Mouse (Mus musculus) kidney, embryonic 14.5 days (tissue): ENCODE measurements around the gene Tgfb1i1. TPM values are rescaled to one million over a fixed set of nuclear protein-coding genes. Genes with fewer than 3 reads are reported as not detected.
A peak's percentile ranks its signal among the peaks of the same experiment; 100 is the strongest.

ENCODE experiments used
- ATAC-seq: fragments of 200-750 bp; cut with Nextera tagmentation; 2 replicates; pipeline ENCODE4 v1.8.0; 2017; ENCODE audit warnings: moderate number of reproducible peaks, mild to moderate bottlenecking, moderate TSS enrichment, moderate library complexity; ENCODE audit not compliant: low FRiP score, low TSS enrichment
- H3K27ac ChIP-seq: fragments of 300-500 bp; sonication (generic); 2 replicates; pipeline ENCODE4 v1.5.1; 2014; ENCODE audit warnings: low read depth, mild to moderate bottlenecking, low read length, moderate library complexity, mixed read lengths
- H3K27me3 ChIP-seq: fragments of 300-500 bp; sonication (generic); 2 replicates; pipeline ENCODE4 v1.6.1; 2014; ENCODE audit warnings: mild to moderate bottlenecking, low read length; ENCODE audit not compliant: control insufficient read depth, insufficient read depth
- H3K36me3 ChIP-seq: fragments of 300-500 bp; sonication (generic); 2 replicates; pipeline ENCODE4 v1.6.1; 2014; ENCODE audit warnings: low read length, mixed read lengths; ENCODE audit not compliant: control insufficient read depth, insufficient read depth
- H3K4me1 ChIP-seq: fragments of 300-500 bp; sonication (generic); 2 replicates; pipeline ENCODE4 v1.6.1; 2014; ENCODE audit warnings: low read length, mixed read lengths; ENCODE audit not compliant: control insufficient read depth, insufficient read depth
- H3K4me2 ChIP-seq: fragments of 300-500 bp; sonication (generic); replicated peaks from 2 replicates; pipeline ENCODE4 v1.6.1; 2014; ENCODE audit warnings: low read depth, mild to moderate bottlenecking, low read length
- H3K4me3 ChIP-seq: fragments of 300-500 bp; sonication (generic); 2 replicates; pipeline ENCODE4 v1.5.1; 2014; ENCODE audit warnings: mild to moderate bottlenecking, low read length
- H3K9ac ChIP-seq: fragments of 300-500 bp; sonication (generic); 2 replicates; pipeline ENCODE4 v1.6.1; 2014; ENCODE audit warnings: low read depth, mild to moderate bottlenecking, low read length, moderate library complexity
- H3K9me3 ChIP-seq: fragments of 300-500 bp; sonication (generic); 2 replicates; pipeline ENCODE4 v1.6.1; 2016; ENCODE audit warnings: low read length; ENCODE audit not compliant: control insufficient read depth
- WGBS: fragments of 180-500 bp; shearing (Covaris S2); extraction: QIAGEN DNeasy Blood & Tissue Kit; methylation state at CpG from one replicate; pipeline ENCODE4 v1.1.7; 2014; 5-methylcytosine and 5-hydroxymethylcytosine counted together
- polyA plus RNA-seq: library from polyadenylated mRNA; unstranded; fragments of >200 nt; fragmentation: Nextera tagmentation; extraction: Ambion mirVana; gene quantifications from 2 replicates; pipeline ENCODE4 v1.2.1, GENCODE M21; 2014

Tgfb1i1 gene
- polyA plus RNA-seq, 1 experiment from 2014 or later: 61.7 TPM

- Histone ChIP-seq H3K4me1 (no peaks in the 10 kb centered on the region), H3K36me3 (peaks cover 39% of the 10 kb centered on the region), H3K9me3 (no peaks in the 10 kb centered on the region), H3K4me2 (no peak overlapping the region), H3K9ac (no peak overlapping the region), H3K27me3 (no peaks in the 10 kb centered on the region), H3K4me3 (no peak overlapping the region), H3K27ac (peak overlapping the region; percentile 3; the same call in 1 of the 2 replicates)
- 29% methylated on average over 9 of the region's 9 CpGs for WGBS
- no peak for ATAC-seq
Measured at GRCm38 (mm10) chr7:128288923-128289544, 42.4 kb downstream of the Tgfb1i1 start.

DNA sequence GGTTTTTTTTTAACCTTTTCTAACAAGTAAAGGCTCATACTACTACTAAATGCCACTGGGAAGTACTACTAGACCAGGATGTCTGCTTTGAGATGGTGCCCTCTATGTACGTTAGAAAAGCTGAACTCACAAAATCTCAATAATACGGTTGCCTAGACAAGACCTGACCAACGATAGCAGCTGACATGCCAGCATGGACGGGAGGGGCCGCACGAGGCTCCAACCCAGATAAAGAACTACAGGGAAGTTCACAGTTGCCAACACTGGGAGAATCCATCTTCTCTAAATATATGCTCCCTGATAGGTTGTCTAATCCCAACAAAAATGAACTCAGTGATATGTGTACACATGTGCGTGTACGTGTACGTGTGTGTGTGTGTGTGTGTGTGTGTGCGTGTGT lies 48.2 kb downstream of the Tgfb1i1 start:
- Histone ChIP-seq H3K4me2 (no peak overlapping the region), H3K36me3 (peaks cover 14% of the 10 kb centered on the region), H3K9ac (no peak overlapping the region), H3K27me3 (no peaks in the 10 kb centered on the region), H3K4me3 (no peak overlapping the region), H3K4me1 (peaks cover 10% of the 10 kb centered on the region), H3K9me3 (no peaks in the 10 kb centered on the region), H3K27ac (no peak overlapping the region)
- 93% methylated on average over 10 of the region's 10 CpGs for WGBS
- no peak for ATAC-seq

DNA sequence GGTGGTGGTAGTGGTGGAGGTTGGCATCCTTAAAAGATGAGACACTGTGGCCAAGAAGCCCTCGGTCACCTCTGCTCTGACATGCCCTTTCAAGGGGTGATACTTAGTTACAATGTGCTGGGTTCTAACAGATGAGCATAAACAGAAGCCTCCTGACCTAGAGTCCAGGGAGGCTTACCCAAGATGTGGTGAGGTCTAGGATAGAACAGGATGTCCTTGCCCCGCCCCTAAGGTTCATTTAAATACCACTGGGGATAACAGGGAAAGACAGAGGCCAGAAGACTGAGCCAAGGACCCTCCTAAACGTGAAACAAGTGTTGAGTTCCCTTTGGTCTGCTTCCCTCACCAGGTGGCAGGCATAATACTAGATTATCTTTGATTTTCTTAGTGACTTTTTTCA lies 49.9 kb downstream of the Tgfb1i1 start:
- Histone ChIP-seq H3K36me3 (peaks cover 8% of the 10 kb centered on the region), H3K4me2 (no peak overlapping the region; the same call in 1 of the 2 replicates), H3K9me3 (no peaks in the 10 kb centered on the region), H3K27ac (no peak overlapping the region), H3K4me3 (no peak overlapping the region), H3K9ac (peak overlapping the region; percentile 93; the same call in 1 of the 2 replicates), H3K4me1 (peaks cover 10% of the 10 kb centered on the region), H3K27me3 (no peaks in the 10 kb centered on the region)
- ATAC-seq: no peak
- WGBS: 74% methylated on average over 3 of the region's 3 CpGs

DNA sequence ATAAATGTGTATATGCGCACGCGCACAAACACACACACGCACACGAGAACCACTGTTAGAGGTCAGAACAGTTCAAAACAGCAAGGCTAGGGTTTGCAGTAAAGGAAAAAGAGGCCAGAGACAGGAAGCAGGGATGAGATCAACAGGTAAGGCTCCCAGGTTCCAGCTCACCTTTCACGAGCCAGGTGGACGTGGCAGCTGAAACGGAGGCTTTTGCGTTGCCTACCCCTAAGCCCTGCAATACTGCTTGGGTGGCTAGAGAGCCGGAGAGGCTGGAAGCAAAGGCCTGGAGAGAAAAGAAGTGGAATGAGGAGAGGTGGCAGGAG lies 50.6 kb downstream of the Tgfb1i1 start:
- WGBS: 31% methylated on average over 10 of the region's 10 CpGs
- H3K27me3 ChIP-seq: no peaks in the 10 kb centered on the region
- peak overlapping the region; percentile 91 for H3K4me3 ChIP-seq
- H3K4me1 ChIP-seq: peaks cover 10% of the 10 kb centered on the region
- H3K9me3 ChIP-seq: no peaks in the 10 kb centered on the region
- peak overlapping the region; percentile 83 for H3K27ac ChIP-seq
- H3K4me2 ChIP-seq: peak overlapping the region; percentile 88
- H3K36me3 ChIP-seq: peaks cover 6% of the 10 kb centered on the region
- peak overlapping the region; percentile 93 for H3K9ac ChIP-seq
- no peak; the same call in 1 of the 2 replicates for ATAC-seq

DNA sequence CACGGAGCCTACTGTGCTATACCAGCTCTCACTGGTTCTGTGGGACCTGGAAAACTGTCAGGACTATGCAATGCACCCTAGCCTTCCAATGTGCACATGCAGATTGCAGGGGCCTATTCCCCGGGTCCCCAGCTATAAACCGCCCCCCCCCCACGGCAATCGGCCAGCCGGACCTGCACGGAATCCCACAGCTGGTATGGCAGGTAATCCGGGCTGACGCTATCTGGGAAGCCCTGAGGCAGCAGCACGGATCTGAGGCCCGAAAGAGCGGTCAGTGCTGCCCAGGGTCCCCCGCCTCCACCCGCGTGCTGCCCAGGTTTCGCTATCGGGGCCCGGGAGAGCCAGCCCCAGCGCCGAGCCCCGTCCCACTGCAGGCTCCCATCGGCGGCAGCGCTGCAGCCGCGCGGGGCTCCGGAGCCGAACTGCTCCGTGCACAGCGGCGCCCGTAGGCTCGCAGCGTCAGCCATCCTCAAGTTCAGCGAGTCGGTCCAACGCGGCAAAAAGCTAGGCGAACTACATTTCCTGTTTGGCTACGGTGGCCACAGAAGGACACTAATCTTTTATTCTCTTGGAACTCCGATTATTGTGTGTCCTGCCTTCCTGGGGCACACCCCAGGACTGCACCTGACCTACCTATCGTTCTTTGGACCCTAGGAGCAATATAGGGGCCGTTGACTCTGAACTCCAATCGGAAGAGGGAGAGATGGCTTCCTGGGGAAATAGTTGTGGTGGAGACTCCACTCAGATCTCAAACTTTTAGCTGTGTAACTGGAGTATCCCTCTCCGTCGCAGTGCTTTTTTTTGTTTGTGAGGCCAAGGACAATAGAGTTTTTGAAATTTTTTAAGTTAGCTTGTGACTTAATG lies 51.2 kb downstream of the Tgfb1i1 start, which contains the start of gene BC017158:
Gene BC017158, minus strand, starts transcription at position 554 of the 864 bp plus-strand sequence.
- 2% methylated on average over 46 of the region's 47 CpGs for WGBS
- H3K9me3 ChIP-seq: no peaks in the 10 kb centered on the region
- ATAC-seq: peak; percentile 73

DNA sequence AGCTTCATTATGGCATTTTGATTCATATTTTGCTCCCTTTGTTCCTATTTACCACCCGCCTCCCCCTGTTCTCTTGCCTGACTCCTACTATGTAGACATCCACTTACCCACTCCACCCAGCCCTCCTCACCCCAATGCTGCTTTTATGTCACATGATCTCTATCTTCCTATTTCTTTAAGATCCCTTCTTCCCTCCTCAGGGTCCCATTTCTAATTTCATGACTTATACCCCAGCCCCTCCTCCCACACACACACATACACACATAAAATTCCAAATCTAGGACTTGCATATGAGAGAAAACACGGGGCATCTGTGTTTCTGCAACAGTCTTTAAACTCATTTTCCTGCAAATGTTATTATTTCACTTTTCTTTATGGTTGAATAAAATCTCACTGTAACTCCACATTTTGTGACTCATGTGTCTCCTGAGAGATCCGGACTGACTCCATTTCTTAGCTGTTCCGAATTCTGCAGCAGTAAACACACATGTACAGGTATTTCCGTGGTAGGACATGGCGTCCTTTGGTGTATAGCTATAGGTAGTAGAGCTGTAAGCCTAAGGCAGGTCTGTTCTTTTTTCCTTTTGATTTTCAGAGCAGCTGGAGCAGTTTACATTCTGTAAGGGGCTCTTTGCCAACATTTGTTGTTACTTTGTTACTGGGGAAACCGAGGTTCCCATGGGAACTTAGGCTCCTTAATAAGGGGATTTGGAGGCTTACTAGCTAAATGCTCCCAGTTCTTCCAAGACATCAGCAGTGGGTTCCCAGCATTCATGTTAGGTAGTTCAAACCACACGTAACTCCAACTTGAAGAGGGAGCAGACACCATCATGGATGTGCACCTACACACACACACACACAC lies 52.1 kb downstream of the Tgfb1i1 start:
- Histone ChIP-seq H3K9ac (peak overlapping the region; percentile 93; the same call in 1 of the 2 replicates), H3K36me3 (no peaks in the 10 kb centered on the region; the same call in 1 of the 2 replicates), H3K27ac (no peak overlapping the region), H3K4me1 (peaks cover 10% of the 10 kb centered on the region), H3K27me3 (no peaks in the 10 kb centered on the region), H3K4me3 (peak overlapping the region; percentile 91), H3K4me2 (peak overlapping the region; percentile 88), H3K9me3 (no peaks in the 10 kb centered on the region)
- WGBS: 86% methylated on average over 8 of the region's 8 CpGs
- no peak for ATAC-seq

More for the DNA sequence above, 51.2 kb downstream of the Tgfb1i1 start, which contains the start of gene BC017158:
- Histone ChIP-seq H3K36me3 (peaks cover 6% of the 10 kb centered on the region), H3K27me3 (no peaks in the 10 kb centered on the region), H3K4me2 (peak within 1 kb of the TSS; percentile 88), H3K4me1 (peaks cover 10% of the 10 kb centered on the region), H3K9ac (peak within 1 kb of the TSS; percentile 93), H3K4me3 (peak within 1 kb of the TSS; percentile 91), H3K27ac (peak within 1 kb of the TSS; percentile 83)

DNA sequence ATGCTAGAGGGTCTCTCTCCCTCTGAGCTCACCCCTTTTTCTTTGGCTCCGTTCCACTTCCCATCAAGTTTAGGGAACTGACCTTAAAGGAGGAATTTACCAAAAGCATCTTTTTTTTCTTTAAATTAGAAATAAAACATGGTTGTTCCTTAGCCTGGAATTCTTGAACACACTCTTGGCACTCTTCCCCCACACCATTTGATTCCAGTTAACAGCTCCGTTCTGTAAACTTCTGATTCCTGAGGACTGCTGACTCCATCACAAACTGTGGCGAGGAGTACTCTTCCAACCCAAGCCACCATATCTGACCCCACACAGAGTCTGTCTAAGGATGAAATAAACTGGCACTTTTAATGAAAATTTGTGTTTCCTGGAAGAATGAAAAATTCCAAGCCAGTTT lies 54.3 kb downstream of the Tgfb1i1 start:
- no peak overlapping the region for H3K4me2 ChIP-seq
- no peak overlapping the region for H3K4me3 ChIP-seq
- no peak overlapping the region for H3K9ac ChIP-seq
- H3K36me3 ChIP-seq: no peaks in the 10 kb centered on the region
- no peaks in the 10 kb centered on the region for H3K9me3 ChIP-seq
- no peaks in the 10 kb centered on the region for H3K27me3 ChIP-seq
- ATAC-seq: no peak
- 68% methylated on average over 3 of the region's 3 CpGs for WGBS
- H3K27ac ChIP-seq: no peak overlapping the region
- H3K4me1 ChIP-seq: peaks cover 15% of the 10 kb centered on the region

GRCm38 (mm10) chr7:128302151-128302550 lies 55.5 kb downstream of the Tgfb1i1 start:
- ATAC-seq: no peak
- Histone ChIP-seq H3K27ac (no peak overlapping the region), H3K36me3 (no peaks in the 10 kb centered on the region), H3K4me1 (peaks cover 9% of the 10 kb centered on the region; the same call in 1 of the 2 replicates), H3K4me2 (no peak overlapping the region), H3K9me3 (no peaks in the 10 kb centered on the region), H3K27me3 (no peaks in the 10 kb centered on the region), H3K9ac (no peak overlapping the region), H3K4me3 (no peak overlapping the region)
- WGBS: 82% methylated on average over 3 of the region's 3 CpGs
